Mouse (Mus musculus): ENCODE measurements at regions not wholly inside any gene's neighbourhood (a gene's known extent, or its start where the extent isn't known, plus 50 kb on each side); places are given as distances from the start of the nearest gene placed in this dataset.

- Histone ChIP-seq H3K9ac (replicated peaks; ENCODE audit: low read depth, low read length) (no peak overlapping the region), H3K27ac (ENCODE audit: low read depth) (no peak overlapping the region), H3K4me1 (ENCODE audit: control insufficient read depth, insufficient read depth) (no peaks in the 10 kb centered on the region), H3K9me3 (replicated peaks; ENCODE audit: control insufficient read depth, low read length) (no peaks in the 10 kb centered on the region), H3K4me2 (ENCODE audit: low read depth, low read length) (no peak overlapping the region), H3K36me3 (replicated peaks; ENCODE audit: control insufficient read depth, insufficient read depth, low read length) (no peaks in the 10 kb centered on the region), H3K4me3 (ENCODE audit: low read depth, low read length) (no peak overlapping the region), H3K27me3 (ENCODE audit: control insufficient read depth, insufficient read depth, low read length) (no peaks in the 10 kb centered on the region)
- WGBS, result 64% methylated on average over 3 of the region's 3 CpGs
- no peak for DNase-seq (ENCODE audit: low spot score)
- no peak for ATAC-seq (ENCODE audit: insufficient read depth, low read depth)
- no peak for TF ChIP-seq CTCF (IDR thresholded peaks at IDR 0.05; ENCODE audit: low read depth)
- TF ChIP-seq EP300 (IDR thresholded peaks at IDR 0.05; ENCODE audit: low read depth), result no peak
These were observed 208.6 kb upstream of the Gcfc2 start for GRCm38 (mm10) chr6:81714867-81715266.

GRCm38 (mm10) chr6:81716371-81716770, 207.1 kb upstream of the Gcfc2 start:
- Histone ChIP-seq H3K4me3 (ENCODE audit: low read depth, low read length) (no peak overlapping the region), H3K4me2 (ENCODE audit: low read depth, low read length) (no peak overlapping the region), H3K9ac (replicated peaks; ENCODE audit: low read depth, low read length) (no peak overlapping the region), H3K4me1 (ENCODE audit: control insufficient read depth, insufficient read depth) (no peaks in the 10 kb centered on the region), H3K36me3 (replicated peaks; ENCODE audit: control insufficient read depth, insufficient read depth, low read length) (no peaks in the 10 kb centered on the region), H3K27ac (ENCODE audit: low read depth) (no peak overlapping the region), H3K9me3 (replicated peaks; ENCODE audit: control insufficient read depth, low read length) (no peaks in the 10 kb centered on the region), H3K27me3 (ENCODE audit: control insufficient read depth, insufficient read depth, low read length) (no peaks in the 10 kb centered on the region)
- TF ChIP-seq CTCF (IDR thresholded peaks at IDR 0.05; ENCODE audit: low read depth) (no peak), EP300 (IDR thresholded peaks at IDR 0.05; ENCODE audit: low read depth) (no peak)
- DNase-seq (ENCODE audit: low spot score), result no peak
- ATAC-seq (ENCODE audit: insufficient read depth, low read depth), result no peak
- WGBS, result 56% methylated on average over 5 of the region's 5 CpGs

- Histone ChIP-seq H3K27me3 (ENCODE audit: control insufficient read depth, insufficient read depth, low read length) (no peaks in the 10 kb centered on the region), H3K4me2 (ENCODE audit: low read depth, low read length) (no peak overlapping the region), H3K9me3 (replicated peaks; ENCODE audit: control insufficient read depth, low read length) (no peaks in the 10 kb centered on the region), H3K36me3 (replicated peaks; ENCODE audit: control insufficient read depth, insufficient read depth, low read length) (no peaks in the 10 kb centered on the region), H3K27ac (ENCODE audit: low read depth) (no peak overlapping the region), H3K4me3 (ENCODE audit: low read depth, low read length) (no peak overlapping the region), H3K9ac (replicated peaks; ENCODE audit: low read depth, low read length) (no peak overlapping the region), H3K4me1 (ENCODE audit: control insufficient read depth, insufficient read depth) (no peaks in the 10 kb centered on the region)
- DNase-seq (ENCODE audit: low spot score) (no peak), ATAC-seq (ENCODE audit: insufficient read depth, low read depth) (no peak)
- TF ChIP-seq EP300 (IDR thresholded peaks at IDR 0.05; ENCODE audit: low read depth) (no peak), CTCF (IDR thresholded peaks at IDR 0.05; ENCODE audit: low read depth) (no peak)
- 71% methylated on average over 4 of the region's 4 CpGs for WGBS
These were observed 198.6 kb upstream of the Gcfc2 start for GRCm38 (mm10) chr6:81724601-81725545.

GRCm38 (mm10) chr6:81731631-81732030, 191.8 kb upstream of the Gcfc2 start:
- no peak overlapping the region for H3K4me2 ChIP-seq (ENCODE audit: low read depth, low read length)
- ATAC-seq (ENCODE audit: insufficient read depth, low read depth), result 0 out of 2 replicates have a peak, but pooled peaks have one; percentile 33
- TF ChIP-seq CTCF (IDR thresholded peaks at IDR 0.05; ENCODE audit: low read depth), result no peak
- TF ChIP-seq EP300 (IDR thresholded peaks at IDR 0.05; ENCODE audit: low read depth), result no peak

GRCm38 (mm10) chr6:81733527-81733926, 189.9 kb upstream of the Gcfc2 start:
- H3K9me3 ChIP-seq (replicated peaks; ENCODE audit: control insufficient read depth, low read length), result no peaks in the 10 kb centered on the region
- H3K27me3 ChIP-seq (ENCODE audit: control insufficient read depth, insufficient read depth, low read length), result no peaks in the 10 kb centered on the region
- H3K4me2 ChIP-seq (ENCODE audit: low read depth, low read length), result no peak overlapping the region
- no peak for TF ChIP-seq CTCF (IDR thresholded peaks at IDR 0.05; ENCODE audit: low read depth)
- no peak overlapping the region for H3K9ac ChIP-seq (replicated peaks; ENCODE audit: low read depth, low read length)
- WGBS, result 71% methylated on average over 3 of the region's 3 CpGs
- peaks cover 5% of the 10 kb centered on the region; the same call in 1 of the 2 replicates for H3K4me1 ChIP-seq (ENCODE audit: control insufficient read depth, insufficient read depth)
- no peak for ATAC-seq (ENCODE audit: insufficient read depth, low read depth)
- H3K27ac ChIP-seq (ENCODE audit: low read depth), result no peak overlapping the region
- DNase-seq (ENCODE audit: low spot score), result no peak
- H3K36me3 ChIP-seq (replicated peaks; ENCODE audit: control insufficient read depth, insufficient read depth, low read length), result no peaks in the 10 kb centered on the region
- no peak overlapping the region for H3K4me3 ChIP-seq (ENCODE audit: low read depth, low read length)

More at GRCm38 (mm10) chr6:81731631-81732030, 191.8 kb upstream of the Gcfc2 start:
- Histone ChIP-seq H3K9me3 (replicated peaks; ENCODE audit: control insufficient read depth, low read length) (no peaks in the 10 kb centered on the region), H3K27ac (ENCODE audit: low read depth) (no peak overlapping the region), H3K4me1 (ENCODE audit: control insufficient read depth, insufficient read depth) (no peaks in the 10 kb centered on the region), H3K36me3 (replicated peaks; ENCODE audit: control insufficient read depth, insufficient read depth, low read length) (no peaks in the 10 kb centered on the region), H3K9ac (replicated peaks; ENCODE audit: low read depth, low read length) (no peak overlapping the region), H3K27me3 (ENCODE audit: control insufficient read depth, insufficient read depth, low read length) (no peaks in the 10 kb centered on the region), H3K4me3 (ENCODE audit: low read depth, low read length) (no peak overlapping the region)
- WGBS, result 25% methylated on average over 4 of the region's 5 CpGs
- no peak for DNase-seq (ENCODE audit: low spot score)

Measured in heart, postnatal 0 days (tissue).